In genomic region chr7:38228329-38228728, GRCm38 (mm10) we compare ENCODE assay signal across 8 mouse cellular contexts. TPM values are rescaled to one million over a fixed set of nuclear protein-coding genes. Genes with fewer than 3 reads are reported as not detected.
DNase-seq lines count a peak whose midpoint lies in the region; ATAC-seq and TF ChIP-seq lines count a peak whose summit lies in the region.

No protein-coding gene starts in this region.

- 23% methylated on average over 8 of the region's 8 CpGs for WGBS in heart, embryonic 12.5 days
- 20% methylated on average over 8 of the region's 8 CpGs for WGBS in hindbrain, embryonic 10.5 days
- 18% methylated on average over 8 of the region's 8 CpGs for WGBS in midbrain, embryonic 10.5 days

- H3K36me3 ChIP-seq in heart, embryonic 12.5 days, result no peaks in the 10 kb centered on the region
- no peaks in the 10 kb centered on the region; a peak in 1 of 4 replicates for H3K36me3 ChIP-seq in MEL (ENCODE audit: control insufficient read depth in 1 of 2, insufficient read depth in 2 of 2, low read length in 2 of 2)
- H3K36me3 ChIP-seq in hindbrain, embryonic 10.5 days, result no peaks in the 10 kb centered on the region
- no peaks in the 10 kb centered on the region for H3K36me3 ChIP-seq in midbrain, embryonic 10.5 days

- TF ChIP-seq RAD21 in MEL (IDR thresholded peaks at IDR 0.05; ENCODE audit: low read depth, low read length), result no peak

- no peak overlapping the region for H3K27ac ChIP-seq in heart, embryonic 12.5 days (ENCODE audit: poor library complexity, severe bottlenecking)
- H3K27ac ChIP-seq in MEL (ENCODE audit: control insufficient read depth, low read depth, low read length), result no peak overlapping the region
- peak overlapping the region; percentile 78 for H3K27ac ChIP-seq in hindbrain, embryonic 10.5 days
- H3K27ac ChIP-seq in midbrain, embryonic 10.5 days (replicated peaks), result peak overlapping the region; percentile 79; the same call in 1 of the 2 replicates

- H3K4me2 ChIP-seq in heart, embryonic 12.5 days, result peak overlapping the region; percentile 85

- H3K4me1 ChIP-seq in heart, embryonic 12.5 days (replicated peaks), result peaks cover 14% of the 10 kb centered on the region
- peaks cover 0 to 9% of the 10 kb centered on the region in 2 experiments; a peak in 1 of 4 replicates for H3K4me1 ChIP-seq in MEL (ENCODE audit: control insufficient read depth in 1 of 2, insufficient read depth in 2 of 2, low read length in 2 of 2)
- peaks cover 24% of the 10 kb centered on the region for H3K4me1 ChIP-seq in hindbrain, embryonic 10.5 days (replicated peaks)
- H3K4me1 ChIP-seq in midbrain, embryonic 10.5 days, result peaks cover 21% of the 10 kb centered on the region

- no peak for ATAC-seq in heart, embryonic 12.5 days (ENCODE audit: insufficient number of reproducible peaks, low FRiP score)

- no peaks in the 10 kb centered on the region; the same call in 1 of the 2 replicates for H3K79me2 ChIP-seq in MEL (ENCODE audit: control insufficient read depth, insufficient read depth, low read length, poor library complexity)

- H3K9ac ChIP-seq in heart, embryonic 12.5 days, result peak overlapping the region; percentile 55; the same call in 1 of the 2 replicates
- peak overlapping the region; percentile 63 for H3K9ac ChIP-seq in MEL (ENCODE audit: control insufficient read depth, low read depth, low read length, poor library complexity, severe bottlenecking)

- no peak for TF ChIP-seq CTCF in MEL (IDR thresholded peaks at IDR 0.05 in 2 of 3, conservative IDR thresholded peaks at IDR 0.05 in 1 of 3; ENCODE audit: control insufficient read depth in 1 of 3, insufficient read depth in 1 of 3, low read depth in 2 of 3, low read length in 3 of 3, poor library complexity in 1 of 3, severe bottlenecking in 1 of 3)

- no peak for DNase-seq in heart, adult 9 months (ENCODE audit: low spot score in 2 of 2)
- DNase-seq in MEL (ENCODE audit: low read depth, low spot score), result no peak
- no peak for DNase-seq in hindbrain, embryonic 10.5 days (ENCODE audit: low spot score)
- DNase-seq in midbrain, embryonic 10.5 days (ENCODE audit: low spot score), result no peak
- no peak for DNase-seq in B cell, adult 2 months
- no peak for DNase-seq in testis, postnatal 14 days (ENCODE audit: low spot score)
- DNase-seq in Muller cell, postnatal 12 days (ENCODE audit: inconsistent ontology term), result no peak

- TF ChIP-seq POLR2A in MEL (IDR thresholded peaks at IDR 0.05; ENCODE audit: control insufficient read depth in 1 of 2, insufficient read depth in 1 of 2, low read depth in 1 of 2, low read length in 2 of 2, poor library complexity in 1 of 2), result no peak

- H3K27me3 ChIP-seq in heart, embryonic 12.5 days (replicated peaks), result 0 out of 2 replicates have a peak, but pooled peaks cover 4% of the 10 kb centered on the region
- H3K27me3 ChIP-seq in MEL (ENCODE audit: control insufficient read depth in 1 of 2, insufficient read depth in 2 of 2, low read length in 2 of 2), result peaks cover 0 to 8% of the 10 kb centered on the region in 2 experiments; a peak in 3 of 4 replicates
- H3K27me3 ChIP-seq in hindbrain, embryonic 10.5 days (ENCODE audit: insufficient read depth, poor library complexity, severe bottlenecking), result peaks cover 21% of the 10 kb centered on the region
- peaks cover 27% of the 10 kb centered on the region for H3K27me3 ChIP-seq in midbrain, embryonic 10.5 days (ENCODE audit: low read depth, poor library complexity, severe bottlenecking)

- TF ChIP-seq EP300 in MEL (IDR thresholded peaks at IDR 0.05; ENCODE audit: low read depth in 1 of 2, low read length in 2 of 2), result no peak

- peak overlapping the region; percentile 71 for H3K4me3 ChIP-seq in heart, embryonic 12.5 days
- H3K4me3 ChIP-seq in MEL (ENCODE audit: control insufficient read depth in 1 of 2, insufficient read depth in 1 of 2, low read depth in 2 of 2, low read length in 2 of 2), result peak overlapping the region; percentile 55 to 76
- peak overlapping the region; percentile 69 for H3K4me3 ChIP-seq in hindbrain, embryonic 10.5 days
- H3K4me3 ChIP-seq in midbrain, embryonic 10.5 days, result peak overlapping the region; percentile 70

- no peaks in the 10 kb centered on the region for H3K9me3 ChIP-seq in heart, embryonic 12.5 days (replicated peaks)
- H3K9me3 ChIP-seq in MEL (replicated peaks; ENCODE audit: insufficient read depth, low read length), result no peaks in the 10 kb centered on the region
- H3K9me3 ChIP-seq in hindbrain, embryonic 10.5 days, result no peaks in the 10 kb centered on the region
- no peaks in the 10 kb centered on the region for H3K9me3 ChIP-seq in midbrain, embryonic 10.5 days (replicated peaks)

TF ChIP-seq in MEL, 35 proteins besides CTCF, POLR2A, EP300 and RAD21:
- TF ChIP-seq TCF12 (IDR thresholded peaks at IDR 0.05; ENCODE audit: low read depth, low read length) (no peak), ZMIZ1 (IDR thresholded peaks at IDR 0.05; ENCODE audit: low read depth, low read length) (no peak; the same call in 1 of the 2 replicates), TAL1 (IDR thresholded peaks at IDR 0.05; ENCODE audit: low read length) (no peak), CHD1 (IDR thresholded peaks at IDR 0.05; ENCODE audit: low read depth, low read length) (no peak), ZKSCAN1 (IDR thresholded peaks at IDR 0.05; ENCODE audit: low read depth, low read length) (no peak), MAX (IDR thresholded peaks at IDR 0.05; ENCODE audit: low read length) (no peak), KAT2A (conservative IDR thresholded peaks at IDR 0.05; ENCODE audit: low read depth, low read length) (no peak), JUND (IDR thresholded peaks at IDR 0.05; ENCODE audit: low read depth, low read length) (no peak), MAFK (IDR thresholded peaks at IDR 0.05; ENCODE audit: borderline replicate concordance, low read depth, low read length) (no peak), MXI1 (IDR thresholded peaks at IDR 0.05; ENCODE audit: low read depth, low read length) (no peak), CHD2 (IDR thresholded peaks at IDR 0.05; ENCODE audit: low read length) (no peak), MAZ (IDR thresholded peaks at IDR 0.05; ENCODE audit: low read depth, low read length) (no peak)

RNA-seq across cellular contexts. Expression of gene Plekhf1, which starts 0.5 kb away (rescaled TPM):
- polyA plus RNA-seq in heart, embryonic 12.5 days (2016; fragmentation: Nextera tagmentation; extraction: Ambion mirVana), result 1.7 TPM in 2 replicates
- 0.85 and 0.89 TPM in 2 replicates for total RNA-seq in MEL (2012; rRNA removed)
- 1 to 10 TPM in 1 of 2 experiments, not detected in 1; 1.7 TPM for polyA plus RNA-seq in MEL (2012; ENCODE audit: insufficient read depth in 1 of 2, insufficient read length in 2 of 2, low read depth in 1 of 2, low replicate concordance in 2 of 2, missing spikeins in 1 of 2)
- 2.5 and 3.2 TPM in 2 replicates for polyA plus RNA-seq in hindbrain, embryonic 10.5 days (2016; fragmentation: Nextera tagmentation; extraction: Ambion mirVana)
- 2.3 and 2.6 TPM in 2 replicates for polyA plus RNA-seq in midbrain, embryonic 10.5 days (2016; fragmentation: Nextera tagmentation; extraction: Ambion mirVana)

RNA-seq across cellular contexts. Expression of gene Pop4, which starts 42.9 kb away (rescaled TPM):
- polyA plus RNA-seq in heart, embryonic 12.5 days (2016; fragmentation: Nextera tagmentation; extraction: Ambion mirVana), result 41.6 and 42.4 TPM in 2 replicates
- total RNA-seq in MEL (2012; rRNA removed), result 26.7 and 33.5 TPM in 2 replicates
- polyA plus RNA-seq in MEL (2012; ENCODE audit: insufficient read depth in 1 of 2, insufficient read length in 2 of 2, low read depth in 1 of 2, low replicate concordance in 2 of 2, missing spikeins in 1 of 2), result 10 to 100 TPM in 1 of 2 experiments, not detected in 1; 50.0 TPM
- 83.2 and 92.3 TPM in 2 replicates for polyA plus RNA-seq in hindbrain, embryonic 10.5 days (2016; fragmentation: Nextera tagmentation; extraction: Ambion mirVana)
- polyA plus RNA-seq in midbrain, embryonic 10.5 days (2016; fragmentation: Nextera tagmentation; extraction: Ambion mirVana), result 95.8 and 96.1 TPM in 2 replicates

RNA-seq across cellular contexts. Expression of gene 1600014C10Rik, which starts 45.3 kb away (rescaled TPM):
- 13.5 and 14.1 TPM in 2 replicates for polyA plus RNA-seq in heart, embryonic 12.5 days (2016; fragmentation: Nextera tagmentation; extraction: Ambion mirVana)
- 9.0 and 10.2 TPM in 2 replicates for total RNA-seq in MEL (2012; rRNA removed)
- polyA plus RNA-seq in MEL (2012; ENCODE audit: insufficient read depth in 1 of 2, insufficient read length in 2 of 2, low read depth in 1 of 2, low replicate concordance in 2 of 2, missing spikeins in 1 of 2), result 10 to 100 TPM in 1 of 2 experiments, not detected in 1; 14.7 TPM
- polyA plus RNA-seq in hindbrain, embryonic 10.5 days (2016; fragmentation: Nextera tagmentation; extraction: Ambion mirVana), result 15.1 and 15.2 TPM in 2 replicates
- polyA plus RNA-seq in midbrain, embryonic 10.5 days (2016; fragmentation: Nextera tagmentation; extraction: Ambion mirVana), result 14.3 and 16.3 TPM in 2 replicates

Comparison
In these comparisons a context has a peak if more than half of its experiments do, and no peak if none do; other contexts are left out.
1. H3K27ac ChIP-seq: peak in hindbrain, embryonic 10.5 days (single experiment) and midbrain, embryonic 10.5 days (single experiment); none in heart, embryonic 12.5 days (single experiment) and MEL (single experiment).
2. Peak in every context shown above with its lines, with median percentiles within 50 percentile points of each other: H3K4me3 ChIP-seq.